Mouse (Mus musculus) gastrocnemius, postnatal 36 days (tissue): ENCODE measurements around the gene Syn3. TPM values are rescaled to one million over a fixed set of nuclear protein-coding genes. Genes with fewer than 3 reads are reported as not detected.
"Not testable (repeated sequence)": the region's sequence is repeated elsewhere in the genome, so short reads cannot be mapped to it uniquely, and the experiment has no call there.

Experiments
- DNase-seq, 2 experiments: peaks; one replicate each; pipeline ENCODE4 v3.0.0; 2022
- intact Hi-C: fragments of 180-260 bp; cut with DNase I; formaldehyde crosslinking; loops from one replicate; pipeline ENCODE4 v1.15.1; 2025
- total RNA-seq, 2 experiments: library from RNA; stranded (reverse); gene quantifications; 2 replicates each; pipeline ENCODE4 v1.2.3; 2021

Syn3 gene
- total RNA-seq, 2 experiments from 2014 or later, result 0.15 to 0.28 TPM

DNA sequence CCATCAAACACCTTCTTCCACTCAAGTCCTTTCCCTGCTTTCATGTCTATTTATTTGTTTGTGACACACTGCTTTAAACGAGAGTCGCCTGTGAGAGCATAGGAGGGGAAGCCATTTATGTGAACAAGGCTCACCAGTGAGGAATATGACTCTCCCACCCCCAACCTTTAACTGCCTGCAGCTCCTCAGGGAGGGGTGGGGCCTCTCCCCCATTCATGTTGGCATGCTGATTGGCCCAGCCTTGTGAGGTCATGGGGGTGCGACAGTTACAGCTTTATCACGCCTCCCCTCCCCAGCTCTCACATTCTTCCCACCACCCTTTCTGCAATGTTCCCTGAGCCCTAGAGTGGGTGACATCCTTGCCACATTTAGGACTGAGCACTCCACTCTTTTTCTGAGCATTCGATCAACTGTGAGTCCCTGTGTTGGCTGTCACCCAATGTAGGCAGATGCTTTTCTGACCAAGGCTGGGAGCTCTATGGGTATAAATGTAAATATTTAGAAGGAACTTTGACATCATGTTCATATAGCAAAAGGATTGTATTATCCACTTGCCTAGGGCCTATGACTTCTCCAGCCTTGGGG lies 361.0 kb downstream of the Syn3 start:
- DNase-seq, result no peak
- intact Hi-C loops, result no loop called here

DNA sequence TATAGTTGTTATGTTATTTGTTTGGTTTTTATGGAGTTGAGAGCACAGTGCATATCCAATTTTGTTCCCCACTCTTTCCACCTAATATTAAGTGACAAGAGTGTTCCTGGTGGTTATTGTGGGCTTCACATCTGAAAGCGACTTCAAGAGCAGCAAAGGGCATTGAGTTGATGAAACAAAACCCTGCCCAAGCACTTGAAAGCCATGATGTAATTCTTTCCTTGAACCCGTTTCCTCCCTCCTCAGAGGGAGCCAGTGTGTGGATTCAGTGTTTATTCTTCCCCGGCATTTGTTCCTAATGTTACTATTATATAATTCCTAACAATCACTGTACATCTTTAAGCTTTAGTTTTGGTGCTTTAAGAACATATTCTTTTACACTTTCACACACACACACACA lies 361.6 kb downstream of the Syn3 start:
- intact Hi-C loops, result no loop called here
- DNase-seq, result no peak

DNA sequence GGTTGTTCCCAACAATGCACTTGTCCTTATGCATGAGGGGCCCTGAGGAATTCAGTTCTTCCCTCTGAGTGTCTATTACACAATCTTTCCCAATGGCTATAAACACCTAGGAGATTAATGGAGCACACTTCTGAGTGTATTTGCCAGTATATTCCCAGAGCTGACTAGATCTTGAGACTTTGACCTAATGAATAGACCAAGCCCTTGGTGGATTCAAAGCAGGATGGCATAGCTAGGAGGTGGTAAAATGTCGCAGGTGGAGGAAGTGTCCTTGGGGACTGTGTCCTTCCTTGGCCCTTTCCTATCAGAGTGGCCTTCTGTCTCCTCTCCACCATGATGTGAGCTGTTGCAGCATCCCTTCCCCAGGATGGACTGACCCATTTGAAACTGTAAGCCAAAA lies 362.4 kb downstream of the Syn3 start:
- DNase-seq, result no peak
- intact Hi-C loops, result no loop called here

DNA sequence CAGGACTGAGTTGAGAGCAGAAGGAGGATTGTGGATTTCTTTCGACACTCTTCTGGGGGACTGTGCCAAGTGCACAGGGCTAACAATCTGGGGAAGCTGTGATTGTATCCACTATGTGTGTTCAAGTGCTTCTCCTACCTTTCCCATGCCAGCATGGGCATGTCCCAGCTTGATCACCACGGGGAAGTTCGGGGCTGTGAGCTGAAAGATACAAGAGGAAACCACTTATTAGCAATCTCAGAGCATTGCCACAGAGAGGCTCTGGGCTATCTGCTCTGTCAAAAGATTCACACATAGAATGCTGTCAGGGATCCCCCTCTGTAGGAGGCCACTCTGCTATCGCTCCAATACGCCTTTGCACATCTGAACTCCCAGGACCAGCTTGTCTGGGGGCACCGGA lies 363.8 kb downstream of the Syn3 start:
- DNase-seq, result no peak
- intact Hi-C loops, result no loop called here

DNA sequence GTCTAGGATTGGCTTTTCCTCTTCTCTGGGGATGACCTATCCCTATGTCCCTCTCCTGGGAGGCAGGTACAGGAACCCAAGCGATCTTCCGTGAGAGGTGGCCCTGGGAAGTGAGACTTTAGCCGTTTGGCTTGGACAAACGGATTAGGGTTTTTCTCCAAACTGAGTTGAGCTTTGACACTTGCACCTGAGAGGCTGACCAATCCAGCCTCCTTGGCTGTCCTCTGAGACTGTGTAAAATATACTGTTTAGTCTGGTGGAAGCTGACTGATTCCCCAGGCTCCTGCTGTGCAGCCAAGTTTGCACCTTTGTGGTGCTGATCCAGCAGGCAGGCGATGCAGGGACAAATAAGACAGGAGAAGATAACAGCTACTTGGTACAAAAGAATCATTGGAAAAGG lies 364.4 kb downstream of the Syn3 start:
- DNase-seq, result no peak
- intact Hi-C loops, result no loop called here

DNA sequence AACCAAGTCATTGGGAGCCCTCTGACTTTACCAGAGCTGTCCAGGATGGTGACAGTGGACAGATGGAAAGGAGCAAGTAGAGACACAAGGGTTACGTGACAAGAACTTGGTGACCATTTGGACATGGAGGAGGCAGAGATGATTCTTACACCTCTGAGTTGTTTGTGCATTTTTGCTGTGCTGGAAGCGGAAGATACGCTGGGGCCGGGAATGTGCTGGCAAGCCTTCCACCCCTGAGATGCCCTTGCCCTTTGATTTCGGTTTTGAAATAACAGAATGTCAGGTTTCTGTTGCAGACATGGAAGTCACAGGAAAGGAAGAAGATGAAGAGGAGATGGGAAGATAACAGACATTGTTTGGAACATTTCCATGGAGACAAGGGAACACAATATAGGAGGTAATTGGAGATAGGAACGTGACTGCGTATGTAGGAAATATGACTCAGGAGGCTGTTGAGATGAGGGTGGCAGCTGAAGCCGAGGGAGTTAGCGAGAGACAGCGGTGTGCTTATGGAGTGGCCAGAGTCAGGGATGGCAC lies 366.2 kb downstream of the Syn3 start:
- intact Hi-C loops, result no loop called here
- DNase-seq, result no peak

DNA sequence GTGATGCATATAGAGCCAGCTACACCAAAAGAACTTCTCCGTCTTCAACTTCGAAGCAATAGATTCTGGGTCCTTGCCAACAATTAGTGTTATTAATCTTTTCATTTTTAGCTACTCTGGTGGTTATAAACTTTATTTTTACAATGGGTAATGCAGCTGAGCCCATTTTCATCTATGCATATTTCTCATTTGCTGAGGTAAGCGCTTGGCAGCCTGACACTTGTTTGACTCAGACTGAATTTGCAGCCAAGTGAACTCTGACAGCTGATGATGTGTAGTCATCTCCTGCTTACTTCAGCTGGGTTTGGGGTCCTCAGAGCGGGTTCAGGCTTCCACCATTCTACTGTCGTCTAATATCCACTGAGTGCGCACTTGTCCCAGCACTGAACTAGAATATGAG lies 369.6 kb downstream of the Syn3 start:
- intact Hi-C loops, result no loop called here
- no peak for DNase-seq

DNA sequence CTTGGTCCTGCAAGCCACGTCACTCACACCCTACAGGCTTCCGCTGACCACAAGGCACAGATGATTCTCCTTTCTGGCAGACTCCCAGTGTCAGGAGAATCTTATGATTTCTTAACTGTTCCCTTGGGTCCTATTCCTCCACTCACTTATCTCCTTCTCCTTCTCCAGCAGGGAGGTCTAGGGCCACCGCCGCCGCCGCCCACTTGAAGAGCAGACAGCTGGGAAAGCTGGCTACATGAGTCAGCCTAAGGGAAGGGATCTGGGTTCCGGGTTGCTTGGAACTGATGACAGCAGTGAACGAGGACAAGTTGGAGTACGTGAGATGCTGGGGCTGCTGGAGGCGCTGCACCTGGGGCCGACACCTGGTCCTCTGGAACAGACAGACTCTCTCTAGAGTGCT lies 372.2 kb downstream of the Syn3 start:
- peak in 1 of 2 experiments; percentile 21 for DNase-seq
- intact Hi-C loops, result no loop called here

DNA sequence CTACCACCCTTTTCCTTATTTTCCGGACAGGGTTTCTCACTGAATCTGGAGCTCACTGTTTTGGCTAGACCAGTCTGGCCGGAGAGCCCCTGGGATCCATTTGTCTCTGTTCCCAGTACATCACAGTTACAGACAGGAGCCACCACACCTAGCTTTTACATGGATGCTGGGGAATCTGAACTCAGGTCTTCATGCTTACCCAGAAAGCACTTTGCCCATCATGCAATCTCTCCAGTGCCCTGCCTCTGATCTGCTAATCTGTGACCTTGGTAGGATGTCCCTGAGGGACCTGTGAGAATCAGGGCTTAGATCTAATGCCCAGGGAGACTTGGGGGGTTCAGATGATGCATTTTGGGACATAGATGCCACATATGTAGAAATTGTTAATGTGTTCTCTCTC lies 373.3 kb downstream of the Syn3 start:
- DNase-seq, result no peak
- intact Hi-C loops, result no loop called here

DNA sequence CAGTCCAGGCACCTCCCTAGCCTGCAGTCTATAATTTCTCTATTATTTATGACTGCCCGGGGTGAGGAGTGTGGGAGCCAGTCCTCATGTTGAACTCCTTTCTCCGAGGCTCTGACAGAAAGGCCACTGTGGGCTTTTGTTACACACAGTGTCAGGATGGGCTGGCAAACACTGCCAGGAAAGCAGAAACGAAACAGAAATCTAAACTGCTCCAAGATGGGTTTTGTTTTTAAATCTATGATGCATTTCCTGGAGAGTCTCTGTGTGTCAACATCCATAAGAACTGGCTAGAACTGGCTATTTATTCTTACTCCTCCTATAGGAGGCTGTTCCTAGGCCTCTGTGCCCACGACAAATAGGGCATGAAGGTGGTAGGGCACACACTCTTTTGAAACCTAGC lies 374.6 kb downstream of the Syn3 start:
- no peak for DNase-seq
- intact Hi-C loops, result no loop called here

DNA sequence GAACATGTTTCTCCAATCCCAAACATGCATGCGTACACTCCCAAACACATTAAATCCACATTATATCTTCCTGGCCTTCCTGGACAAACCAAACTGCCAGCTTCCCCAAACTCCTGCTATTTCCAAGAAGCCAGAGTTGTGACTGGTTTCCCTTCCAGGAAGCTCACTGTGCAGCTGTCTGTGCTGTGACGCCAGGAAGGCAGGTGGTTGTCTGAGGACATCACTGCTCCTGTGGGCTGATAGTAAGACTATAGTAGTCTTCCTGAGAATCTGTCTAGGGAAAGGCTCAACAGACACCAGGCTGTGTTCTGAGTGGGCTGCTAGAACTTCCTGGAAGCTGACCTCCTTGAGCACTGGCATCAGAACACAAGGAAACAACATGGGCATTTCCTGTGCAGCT lies 375.5 kb downstream of the Syn3 start:
- intact Hi-C loops, result no loop called here
- no peak for DNase-seq

DNA sequence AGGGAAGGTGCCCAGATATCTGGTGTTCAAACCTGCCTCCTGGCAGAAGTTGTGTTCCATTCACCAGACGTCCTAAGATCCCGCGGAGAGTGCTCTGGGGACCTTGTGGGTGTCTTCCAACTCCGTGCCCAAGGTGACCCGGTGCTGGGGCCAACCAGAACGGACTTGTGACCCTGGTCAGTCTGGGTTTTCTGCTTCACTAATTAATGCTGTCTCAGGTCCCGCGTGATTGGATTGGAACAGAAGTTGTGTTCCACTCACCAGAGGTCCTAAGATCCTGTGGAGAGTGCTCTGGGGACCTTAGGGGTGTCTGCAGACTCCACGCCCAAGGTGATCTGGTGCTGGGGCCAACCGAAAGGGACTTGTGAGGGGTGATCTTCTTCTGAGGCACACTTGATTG lies 376.2 kb downstream of the Syn3 start:
- intact Hi-C loops, DNase-seq: not testable (repeated sequence)

DNA sequence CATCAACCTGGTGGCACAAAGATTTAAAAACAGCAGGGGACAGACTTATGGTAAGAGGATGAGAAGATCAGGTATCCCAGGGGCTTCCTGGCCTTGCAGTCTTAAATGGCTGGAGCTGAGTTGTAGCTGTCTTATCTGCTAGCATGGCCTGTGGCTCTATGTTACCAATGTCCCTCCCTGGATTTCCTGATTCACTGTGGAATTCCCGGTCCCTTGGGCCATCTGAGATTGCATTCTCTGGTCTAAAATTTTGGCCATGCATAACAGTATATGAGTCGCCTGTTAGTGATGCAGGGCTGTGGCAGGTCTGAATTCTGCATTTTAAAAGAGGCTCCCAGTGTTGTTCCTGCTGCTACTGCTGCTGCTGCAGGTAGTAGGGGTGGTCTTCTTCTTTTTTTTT lies 382.4 kb downstream of the Syn3 start:
- no peak for DNase-seq
- intact Hi-C loops, result no loop called here

DNA sequence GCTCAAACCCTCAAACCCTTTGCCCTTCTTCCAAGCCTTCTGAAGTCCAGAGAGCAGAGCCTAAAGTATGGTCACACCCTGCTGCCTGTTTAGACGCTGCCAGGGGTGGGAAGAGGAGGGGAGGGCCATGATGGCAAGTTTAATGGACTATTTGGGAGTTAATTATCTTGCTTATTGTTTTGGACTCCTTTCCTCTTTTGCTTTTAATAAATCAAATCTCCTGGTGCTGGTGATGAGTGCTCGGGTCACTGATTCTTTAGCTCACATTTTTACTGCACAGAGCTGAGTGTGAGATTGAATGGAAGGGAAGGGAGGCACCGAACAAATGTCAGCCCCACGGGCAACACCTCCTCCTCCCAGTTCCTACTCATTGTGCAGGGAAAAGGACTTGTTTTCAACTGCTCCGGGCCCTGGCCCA lies 384.3 kb downstream of the Syn3 start:
- intact Hi-C loops, result no loop called here
- no peak for DNase-seq

DNA sequence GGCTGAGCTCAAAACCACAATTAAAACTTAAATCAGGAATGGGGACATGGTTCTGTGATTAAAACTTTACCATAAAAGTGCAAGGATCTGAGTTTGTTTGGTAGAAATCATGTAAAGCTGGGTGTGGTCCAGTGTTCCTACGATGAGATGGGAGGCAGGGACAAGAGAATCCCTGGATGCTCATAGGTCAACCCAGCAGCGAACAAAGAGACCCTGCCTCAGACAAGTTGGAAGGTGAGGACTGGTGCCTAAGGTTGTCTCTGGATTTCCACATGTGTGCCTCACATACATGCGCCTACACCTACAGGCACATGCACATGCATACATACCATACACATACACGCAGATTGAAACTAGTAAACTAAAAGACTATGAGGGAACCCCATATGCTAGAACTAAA lies 389.9 kb downstream of the Syn3 start:
- DNase-seq, result no peak
- intact Hi-C loops, result no loop called here

DNA sequence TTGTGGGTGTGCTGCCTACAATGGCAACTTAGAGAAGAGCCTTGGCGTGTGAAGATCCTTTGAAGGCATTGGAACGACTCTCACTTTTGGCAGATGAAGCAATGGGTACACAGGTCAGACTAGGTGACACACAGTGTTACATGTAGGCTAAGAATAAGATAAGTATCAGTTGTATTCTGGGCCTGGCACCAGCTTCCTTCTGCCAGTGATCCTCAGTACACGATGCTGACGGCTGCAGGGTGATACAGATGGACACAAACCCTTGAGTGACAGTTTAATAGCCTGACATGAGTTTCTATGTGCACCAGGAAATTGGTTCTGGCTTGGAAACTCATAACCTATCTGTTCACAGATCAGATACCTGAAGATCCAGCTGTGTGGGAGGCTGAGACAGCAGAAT lies 391.0 kb downstream of the Syn3 start:
- no peak for DNase-seq
- intact Hi-C loops, result no loop called here

DNA sequence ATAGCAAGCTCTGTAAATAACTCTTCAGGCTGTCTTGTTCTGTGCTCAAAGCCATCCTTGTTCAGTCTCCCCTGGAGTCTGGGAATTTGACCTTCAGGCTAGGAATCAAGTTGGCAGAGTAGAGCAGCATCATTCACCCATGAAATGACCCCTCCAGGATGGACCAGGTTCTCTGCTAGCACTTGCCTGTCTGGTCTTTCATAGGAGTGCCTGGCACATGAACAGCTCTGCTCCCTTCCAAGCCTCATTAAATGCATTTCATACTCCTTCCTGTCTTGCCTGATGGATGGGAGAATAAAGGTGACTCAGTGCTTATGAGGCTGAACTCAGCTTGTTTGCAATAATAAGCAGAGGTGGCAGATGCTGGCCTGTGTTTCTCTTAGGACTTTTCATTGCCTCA lies 394.7 kb downstream of the Syn3 start:
- no peak for DNase-seq
- intact Hi-C loops, result no loop called here

DNA sequence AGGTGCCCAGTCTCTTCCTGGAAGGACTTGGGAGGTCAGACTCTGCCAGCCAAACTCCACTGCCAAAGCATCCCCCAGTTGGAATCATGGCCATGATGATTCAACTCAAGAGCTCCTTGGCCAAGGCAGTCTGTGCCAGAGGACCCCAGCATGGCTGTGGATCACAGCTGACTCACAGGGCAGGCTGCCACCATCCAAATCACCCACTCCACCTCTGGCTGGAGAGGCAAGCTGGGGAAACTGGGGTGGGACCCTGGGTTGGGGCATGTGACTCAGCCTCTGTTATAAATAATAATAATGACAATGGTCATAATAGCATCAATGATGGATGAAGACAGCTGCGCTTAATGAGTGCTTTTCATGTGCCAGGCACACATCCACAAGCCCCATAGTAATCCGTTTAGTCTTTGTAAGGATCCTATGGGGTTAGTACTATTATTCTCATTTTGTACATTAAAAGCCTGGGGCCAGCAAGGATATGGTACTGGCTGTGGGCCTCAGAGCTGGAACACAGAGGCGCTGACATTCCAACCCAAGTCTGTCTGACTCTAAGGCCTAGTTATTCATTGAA lies 398.3 kb downstream of the Syn3 start:
- no peak for DNase-seq

DNA sequence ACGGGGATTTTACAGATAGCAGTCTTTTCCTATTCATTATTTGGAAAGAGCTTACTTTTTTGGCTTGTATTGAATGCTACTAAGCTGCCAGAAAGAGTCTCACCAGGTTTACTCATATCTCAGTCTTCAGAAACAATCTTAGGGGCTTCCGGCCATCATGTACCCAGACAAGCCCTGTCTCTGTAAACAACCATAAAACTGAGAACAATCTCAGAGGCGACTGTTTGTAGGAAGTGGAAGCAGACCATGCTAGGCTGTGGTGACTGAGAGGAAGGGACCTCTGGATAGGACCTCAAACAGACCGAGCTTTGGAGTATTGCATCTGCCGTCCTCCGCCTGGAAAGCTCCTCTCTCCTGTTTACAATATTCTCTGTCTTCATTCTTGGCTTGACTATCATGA lies 400.3 kb downstream of the Syn3 start:
- no peak for DNase-seq
- intact Hi-C loops, result no loop called here

More for the DNA sequence above, 398.3 kb downstream of the Syn3 start:
- intact Hi-C loops, result no loop called here

DNA sequence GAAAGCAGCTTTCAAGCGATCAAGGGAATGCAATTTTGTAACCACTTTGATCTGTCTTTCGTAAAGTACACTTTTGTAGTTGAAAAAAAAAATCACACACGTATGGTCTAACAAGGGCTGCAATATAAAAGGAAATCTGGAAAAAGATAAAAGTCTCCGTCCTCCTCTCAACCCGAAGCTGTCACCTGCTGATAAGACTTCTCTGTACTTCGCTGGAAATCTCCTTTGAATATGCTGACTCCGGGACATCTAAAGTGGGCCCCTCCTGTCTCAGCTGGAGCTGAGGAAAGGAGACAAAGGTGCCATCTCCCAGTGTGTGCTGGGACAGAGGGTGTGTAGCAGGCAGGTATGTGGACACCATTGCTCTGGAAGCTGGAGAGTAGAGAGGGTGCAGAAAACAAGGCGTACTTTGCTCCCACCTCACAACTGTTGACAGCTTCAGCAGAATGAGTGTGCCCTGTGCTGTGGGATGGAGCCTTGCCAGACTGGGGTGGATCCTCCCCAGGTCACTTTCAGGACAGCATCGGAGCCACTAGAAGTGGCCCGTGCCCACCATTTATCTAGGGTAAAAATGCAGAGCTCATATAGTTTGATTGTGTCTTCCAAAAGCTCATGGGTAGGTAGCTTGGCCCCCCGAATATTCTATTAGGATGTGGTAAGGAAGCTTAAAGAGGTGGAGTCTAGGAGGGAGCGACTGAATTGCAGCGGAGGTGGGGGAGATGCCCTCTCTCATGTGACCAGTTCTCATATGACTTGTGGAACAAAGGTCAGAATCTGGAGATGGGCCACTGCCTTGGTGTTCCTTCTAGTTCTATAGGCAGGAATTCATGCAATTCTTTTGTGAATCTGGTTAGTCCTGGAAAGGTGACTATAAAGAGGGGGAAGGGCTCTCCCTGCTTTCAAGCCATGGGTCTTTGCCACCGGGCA lies 405.3 kb downstream of the Syn3 start:
- intact Hi-C loops, result no loop called here

DNA sequence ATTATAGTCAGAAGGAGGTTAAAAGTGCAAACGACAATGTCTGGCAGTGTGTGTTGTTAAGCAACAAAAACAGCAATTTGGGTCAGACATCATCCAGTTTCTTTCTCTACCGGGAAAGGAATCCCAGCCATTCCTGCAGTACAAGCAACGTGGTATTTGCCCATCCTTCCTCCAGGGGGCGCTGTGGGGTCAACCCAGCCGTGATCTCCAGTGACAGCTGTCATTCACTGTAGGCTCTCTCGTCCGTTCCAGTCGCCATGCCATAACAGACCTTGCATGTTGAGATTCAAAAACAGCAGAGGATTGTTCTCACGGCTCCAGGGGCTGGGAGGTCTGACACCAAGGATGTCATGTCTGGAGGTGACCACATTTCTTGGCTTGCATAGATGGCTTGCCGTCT lies 406.8 kb downstream of the Syn3 start:
- no peak for DNase-seq
- intact Hi-C loops, result no loop called here

More for the DNA sequence above, 405.3 kb downstream of the Syn3 start:
- DNase-seq, result no peak

DNA sequence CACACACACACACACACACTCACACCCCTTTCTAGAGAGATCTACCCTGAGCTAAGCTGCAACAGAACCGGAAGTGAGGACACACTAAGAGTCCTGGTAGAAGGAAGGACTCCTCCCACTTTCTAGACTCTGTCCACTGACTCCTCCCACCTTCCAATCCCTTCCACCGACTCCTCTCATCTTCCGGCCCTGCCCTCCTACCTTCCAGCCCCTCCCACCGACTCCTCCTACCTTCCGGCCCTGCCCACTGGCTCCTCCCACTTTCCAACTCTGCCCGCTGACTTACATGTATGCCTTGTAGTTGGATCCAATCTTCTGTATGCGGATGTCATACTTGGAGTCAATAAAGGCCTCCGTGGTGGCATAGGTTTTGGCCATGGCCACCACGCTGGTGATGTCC lies 418.8 kb downstream of the Syn3 start:
- intact Hi-C loops, result no loop called here
- DNase-seq, result no peak
